Mouse (Mus musculus): Measurements from ENCODE around the gene Aipl1.

DNA sequence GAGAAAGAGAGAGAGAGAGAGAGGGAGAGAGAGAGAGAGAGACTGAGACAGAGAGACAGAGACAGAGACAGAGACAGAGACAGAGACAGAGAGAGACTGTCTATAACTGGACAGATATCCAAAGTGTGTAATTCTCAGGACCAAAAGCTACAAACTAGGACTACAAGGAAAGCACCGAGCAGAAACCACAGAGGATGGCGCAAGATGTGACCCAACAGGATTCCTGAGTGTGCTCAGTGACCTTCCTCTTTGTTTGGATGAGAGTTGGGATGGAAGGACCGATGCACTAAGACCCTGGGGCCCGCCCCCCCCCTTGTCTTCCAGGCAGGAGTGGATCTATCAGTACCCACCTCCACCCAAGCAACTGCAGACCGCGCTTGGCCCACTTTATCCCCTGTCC is 31.8 kb downstream of the Aipl1 start:
- no peak for TF ChIP-seq POLR2A (IDR thresholded peaks at IDR 0.05; ENCODE audit: borderline replicate concordance, control insufficient read depth, low read depth, low read length)
- no peak for TF ChIP-seq CTCF (IDR thresholded peaks at IDR 0.05; ENCODE audit: control insufficient read depth, insufficient read depth, low read length)

Measured in bone marrow, adult 2 months (tissue).